Mouse (Mus musculus) frontal cortex, postnatal 14 days (tissue): ENCODE measurements around the gene Qprt.

ENCODE experiments used
- DNase-seq, 2 experiments: peaks; one replicate each; pipeline ENCODE4 v3.0.0; 2022; ENCODE audit warnings: low spot score in 2 of 2

The Qprt gene

GRCm38 (mm10) chr7:127133125-127133524 is 11.1 kb upstream of the Qprt start:
- no peak for DNase-seq

- DNase-seq, result no peak
Measured at GRCm38 (mm10) chr7:127129638-127130037, 7.6 kb upstream of the Qprt start.

DNA sequence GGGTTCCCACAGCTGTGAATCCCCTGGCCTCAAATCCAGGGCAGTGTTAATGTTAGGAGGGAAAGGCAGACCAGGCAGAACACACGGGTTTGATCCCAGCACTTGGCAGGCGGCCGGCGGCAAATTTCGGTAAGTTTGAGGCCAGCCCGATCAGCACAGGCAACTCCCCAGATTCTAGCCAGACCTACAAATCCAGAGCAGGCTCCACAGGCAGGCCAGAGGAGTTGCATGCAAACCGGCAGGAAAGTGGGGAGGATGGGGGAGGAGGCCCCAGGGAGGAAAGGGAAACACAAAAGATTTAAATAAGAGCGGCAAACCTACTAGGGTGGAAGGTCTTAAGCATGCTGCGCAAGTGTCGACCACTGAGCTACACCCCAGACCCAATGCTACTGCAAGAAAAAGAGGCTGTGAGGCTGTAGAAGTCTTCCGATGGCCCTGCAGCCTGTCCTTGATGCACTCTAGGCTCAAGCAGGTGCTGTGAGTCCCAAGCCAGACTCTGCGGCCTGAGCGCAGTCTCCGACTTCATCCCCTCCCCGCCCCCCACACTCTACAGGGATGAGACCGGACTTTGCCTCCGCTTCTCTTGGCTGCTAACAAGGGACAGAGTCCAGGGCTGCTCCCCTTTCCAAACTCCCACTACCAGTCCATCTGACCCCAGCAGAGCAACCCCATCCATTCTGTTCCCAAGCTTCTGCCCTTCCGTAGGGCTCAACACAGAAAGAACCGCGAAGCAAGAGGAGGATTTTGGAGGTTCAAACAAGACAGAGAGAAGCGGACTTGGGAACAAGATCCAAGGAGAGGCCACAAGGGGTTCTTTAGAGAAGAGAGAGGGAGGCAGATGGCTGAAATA is 740 bp downstream of the Qprt start:
- no peak for DNase-seq

DNA sequence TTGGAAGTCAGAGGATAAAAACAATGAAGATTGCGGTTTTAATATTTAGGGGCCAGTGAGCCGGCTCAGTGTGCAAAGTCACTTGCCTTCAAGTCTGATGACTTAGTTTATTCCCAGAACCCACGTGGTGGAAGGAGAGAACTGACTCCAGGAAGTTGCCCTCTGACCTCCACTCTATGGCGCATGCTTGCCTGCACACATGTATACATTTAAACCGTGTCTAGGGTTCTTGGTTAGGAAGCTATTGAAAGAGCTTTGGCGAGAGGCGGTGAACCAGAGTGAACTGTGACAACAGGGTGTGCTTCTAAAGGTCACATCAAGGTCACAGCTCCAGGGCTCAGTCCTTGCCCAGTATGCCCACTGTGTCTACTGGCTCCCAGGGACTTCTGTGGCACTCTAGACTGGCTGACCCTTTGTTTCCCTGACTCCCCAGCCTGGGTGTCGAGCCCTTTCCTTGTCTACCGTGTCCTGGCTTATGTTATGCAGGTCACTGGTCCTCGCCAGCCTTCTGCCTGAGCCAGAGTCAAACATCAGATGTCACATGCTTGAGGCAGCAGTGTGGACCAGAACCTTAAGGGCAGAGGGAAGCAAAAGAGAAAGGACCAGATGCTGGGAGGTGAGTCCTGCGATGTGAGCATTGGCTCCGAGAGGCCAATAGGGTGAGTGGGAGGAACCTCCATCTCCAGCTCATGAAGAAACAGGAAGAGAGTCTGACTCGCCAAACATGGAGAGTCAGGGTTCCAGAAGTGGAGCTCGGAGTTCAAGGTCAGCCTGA is 3.2 kb downstream of the Qprt start:
- no peak for DNase-seq

DNA sequence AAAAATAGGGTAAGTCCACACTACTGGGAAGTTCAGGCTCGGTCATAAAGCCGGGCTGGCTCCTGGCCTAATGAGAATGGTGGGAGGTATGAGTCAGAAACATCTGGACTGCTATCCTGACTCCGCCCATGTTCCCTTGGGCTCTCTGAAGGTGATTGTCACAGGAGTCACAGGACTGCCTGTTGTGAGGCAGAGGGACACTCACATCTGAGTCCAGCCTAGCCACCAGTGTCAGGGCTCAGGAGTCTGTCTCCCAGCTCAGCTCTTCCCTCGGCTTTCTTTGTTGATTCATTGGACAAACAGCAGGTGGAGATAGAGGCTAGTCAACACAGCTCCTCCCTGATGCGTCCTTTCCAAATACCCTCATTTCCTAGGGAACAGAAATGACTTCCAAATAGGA is 4.1 kb downstream of the Qprt start:
- no peak for DNase-seq

DNA sequence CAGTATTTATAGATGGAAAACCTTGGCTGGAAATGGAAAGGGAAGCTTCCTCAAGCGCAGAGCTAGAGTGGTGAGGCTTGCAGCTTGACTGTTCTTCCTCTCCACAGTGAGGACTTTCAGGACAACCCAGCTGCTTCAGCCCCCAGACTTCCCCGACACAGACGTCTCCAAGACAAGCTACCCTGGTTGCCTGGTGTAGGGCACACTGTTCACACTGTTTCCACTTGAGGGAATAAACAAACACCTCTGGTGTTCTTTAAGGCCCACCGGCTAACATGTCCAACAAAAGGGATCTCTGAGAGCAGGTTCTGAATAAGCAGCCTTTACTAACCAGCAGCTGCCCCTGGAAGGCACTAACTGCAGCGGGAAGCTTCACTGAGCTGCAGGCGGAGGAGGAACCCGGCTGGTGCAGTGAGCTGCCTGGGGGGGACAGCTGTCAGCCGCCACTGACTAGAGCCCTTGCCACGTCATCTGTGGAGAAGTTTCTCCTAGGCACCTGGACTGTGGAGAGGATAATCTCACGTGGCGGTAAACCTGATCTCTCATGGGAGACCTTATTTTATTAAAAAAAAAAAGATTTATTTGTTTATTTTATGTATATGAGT is 5.6 kb downstream of the Qprt start:
- no peak for DNase-seq

- no peak for DNase-seq
Measured at GRCm38 (mm10) chr7:127114920-127115319, 7.1 kb downstream of the Qprt start.

GRCm38 (mm10) chr7:127113614-127114259 is 8.3 kb downstream of the Qprt start:
- DNase-seq, result no peak

- no peak for DNase-seq
Measured at GRCm38 (mm10) chr7:127112921-127113597, 9.0 kb downstream of the Qprt start.

GRCm38 (mm10) chr7:127112251-127112841 is 9.7 kb downstream of the Qprt start:
- DNase-seq, result no peak

DNA sequence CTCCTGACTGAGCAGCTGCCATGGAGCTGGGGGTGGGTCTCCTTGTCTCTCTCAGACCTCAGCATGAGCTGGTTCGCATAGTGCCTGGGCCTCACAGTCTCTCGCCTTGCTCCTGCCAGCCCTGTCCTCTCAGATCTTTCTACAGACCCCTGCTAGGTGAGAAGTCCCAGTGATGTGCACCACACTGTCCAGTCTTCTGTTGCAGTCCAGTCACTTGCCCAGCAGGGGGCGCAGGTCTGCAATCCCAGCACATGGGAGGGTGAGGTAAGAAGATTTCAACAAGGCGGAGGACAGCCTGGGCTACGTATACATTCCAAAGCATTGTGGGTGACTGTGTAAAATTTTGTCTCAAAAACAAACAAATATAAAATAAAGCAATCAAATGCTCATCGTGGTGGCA is 10.6 kb downstream of the Qprt start:
- no peak for DNase-seq

GRCm38 (mm10) chr7:127110239-127111007 is 11.6 kb downstream of the Qprt start:
- DNase-seq, result peak; percentile 53 to 71

GRCm38 (mm10) chr7:127105551-127105950 is 16.5 kb downstream of the Qprt start:
- no peak for DNase-seq

GRCm38 (mm10) chr7:127104560-127105332 is 17.3 kb downstream of the Qprt start:
- peak; percentile 43 to 56 for DNase-seq

GRCm38 (mm10) chr7:127103960-127104359 is 18.1 kb downstream of the Qprt start:
- DNase-seq, result no peak

DNA sequence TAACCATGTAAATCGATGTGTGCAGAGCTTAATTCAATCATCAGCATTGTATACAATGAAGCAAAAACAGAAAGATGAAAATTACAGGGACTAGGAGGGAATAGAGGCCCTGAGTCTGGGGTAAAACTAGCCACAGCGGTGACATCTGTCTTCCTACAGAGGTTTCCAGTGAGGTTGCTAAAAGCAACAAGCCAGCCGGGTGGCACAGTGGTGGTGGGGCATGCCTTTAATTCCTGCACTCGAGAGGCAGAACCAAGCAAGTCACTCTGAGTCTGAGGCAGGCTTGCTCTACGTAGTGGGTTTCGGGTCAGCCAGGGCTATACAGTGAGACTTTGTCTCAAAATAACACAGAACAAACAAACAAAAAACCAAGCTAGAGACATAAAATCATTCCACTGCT is 19.9 kb downstream of the Qprt start:
- DNase-seq, result no peak

GRCm38 (mm10) chr7:127101451-127102016 is 20.5 kb downstream of the Qprt start:
- no peak for DNase-seq

GRCm38 (mm10) chr7:127099528-127099927 is 22.5 kb downstream of the Qprt start:
- no peak for DNase-seq

GRCm38 (mm10) chr7:127098950-127099349 is 23.1 kb downstream of the Qprt start:
- DNase-seq, result no peak
